In genomic region chr15:10643819-10644218, GRCm38 (mm10) we compare ENCODE assay signal across 21 mouse cellular contexts.
"Had no signal": no experiment of that assay in that cellular context is flagged by ENCODE, and none has a peak within 500 bp of the region (broad histone marks: within the 10 kb centered on the region; RNA-seq: fewer than 3 reads in every experiment).

No protein-coding gene starts in this region.

- H3K36me3 ChIP-seq: lung, embryonic 15.5 days; midbrain, embryonic 12.5 days; neural tube, embryonic 13.5 days; neural tube, embryonic 15.5 days had no signal

- H3K4me3 ChIP-seq: lung, embryonic 15.5 days; megakaryocyte, embryonic 14.5 days; midbrain, embryonic 12.5 days; myocyte; neural tube, embryonic 13.5 days; neural tube, embryonic 15.5 days had no signal

- H3K27me3 ChIP-seq: lung, embryonic 15.5 days; megakaryocyte, embryonic 14.5 days; neural tube, embryonic 13.5 days; neural tube, embryonic 15.5 days had no signal

- ATAC-seq: lung, postnatal 0 days; midbrain, embryonic 16.5 days had no signal

- DNase-seq: lung, adult 2 months; lung, postnatal 14 days; lung, postnatal 36 days; midbrain, embryonic 14.5 days; retina, postnatal 1 day; right cerebral cortex, adult 18-20 months; right cerebral cortex, postnatal 25 days; right cerebral cortex, postnatal 4 days; spleen, adult 18-20 months; thymus, adult 18-20 months; thymus, postnatal 14 days; thymus, postnatal 36 days had no signal

- H3K27ac ChIP-seq: lung, embryonic 15.5 days; macrophage; midbrain, embryonic 12.5 days; neural tube, embryonic 13.5 days; neural tube, embryonic 15.5 days had no signal

- H3K4me2 ChIP-seq: lung, embryonic 15.5 days; midbrain, embryonic 12.5 days; neural tube, embryonic 13.5 days; neural tube, embryonic 15.5 days had no signal

- H3K9ac ChIP-seq: lung, embryonic 15.5 days; midbrain, embryonic 12.5 days; neural tube, embryonic 13.5 days; neural tube, embryonic 15.5 days had no signal

- H3K9me3 ChIP-seq: lung, embryonic 15.5 days; megakaryocyte, embryonic 14.5 days; midbrain, embryonic 12.5 days; neural tube, embryonic 13.5 days; neural tube, embryonic 15.5 days had no signal
